Mouse (Mus musculus) cerebellum, adult 11-12 months (tissue): ENCODE measurements at regions not wholly inside any gene's neighbourhood (a gene's known extent, or its start where the extent isn't known, plus 50 kb on each side); places are given as distances from the start of the nearest gene placed in this dataset.

Source experiments
- DNase-seq: peaks from one replicate; pipeline ENCODE4 v3.0.0; 2022

DNA sequence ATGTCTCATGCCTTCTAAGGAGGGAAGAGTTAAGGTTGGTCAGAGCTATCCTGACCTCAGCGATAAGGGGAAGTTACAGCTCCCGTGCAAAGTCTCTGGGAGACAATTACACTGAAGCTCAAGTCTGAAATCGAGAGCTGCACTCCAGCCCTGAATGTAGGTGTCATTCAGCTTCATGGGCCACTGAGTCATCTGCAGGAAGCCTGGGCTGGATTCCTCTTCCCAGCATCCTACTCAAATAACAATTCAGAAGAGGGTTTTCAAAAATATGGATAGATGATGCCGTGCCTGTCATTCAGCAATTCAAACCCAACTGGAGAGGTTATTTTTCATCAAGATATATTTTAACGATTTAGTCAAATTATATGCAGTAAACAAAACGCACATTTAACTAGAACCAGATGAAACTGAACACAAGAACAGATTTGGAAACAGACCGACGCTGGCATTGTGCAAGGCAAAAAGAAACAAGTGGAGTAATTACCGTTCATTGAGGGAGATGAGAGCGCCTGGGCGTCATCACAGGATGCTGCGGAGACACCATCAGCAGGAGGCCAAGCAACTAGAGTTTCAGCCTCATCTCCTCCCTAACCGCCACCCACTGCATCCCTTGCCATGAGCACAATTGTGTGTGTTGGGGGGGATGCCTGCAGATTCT lies 57.8 kb upstream of the Cfap46 start:
- DNase-seq, result no peak

DNA sequence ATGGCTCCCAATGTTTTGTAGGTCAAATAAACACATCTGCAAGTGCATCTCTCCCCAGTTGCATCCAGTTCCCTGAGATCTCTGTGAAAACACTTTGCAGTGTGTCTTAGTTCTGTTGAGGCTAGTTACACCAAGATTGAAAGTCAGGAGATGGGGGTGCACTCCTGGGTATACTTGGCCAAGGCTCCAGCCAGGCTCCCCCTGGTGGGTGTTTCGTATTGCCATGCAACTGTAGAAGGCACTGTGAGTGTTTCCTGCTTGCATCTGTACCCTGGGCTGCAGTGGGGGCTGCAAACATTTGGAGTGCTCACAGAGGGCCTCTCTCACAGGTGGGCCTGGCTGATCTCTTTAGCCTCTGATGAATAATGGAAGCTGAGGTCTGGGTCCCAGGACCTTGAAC lies 63.2 kb upstream of the Cfap46 start:
- DNase-seq, result no peak

DNA sequence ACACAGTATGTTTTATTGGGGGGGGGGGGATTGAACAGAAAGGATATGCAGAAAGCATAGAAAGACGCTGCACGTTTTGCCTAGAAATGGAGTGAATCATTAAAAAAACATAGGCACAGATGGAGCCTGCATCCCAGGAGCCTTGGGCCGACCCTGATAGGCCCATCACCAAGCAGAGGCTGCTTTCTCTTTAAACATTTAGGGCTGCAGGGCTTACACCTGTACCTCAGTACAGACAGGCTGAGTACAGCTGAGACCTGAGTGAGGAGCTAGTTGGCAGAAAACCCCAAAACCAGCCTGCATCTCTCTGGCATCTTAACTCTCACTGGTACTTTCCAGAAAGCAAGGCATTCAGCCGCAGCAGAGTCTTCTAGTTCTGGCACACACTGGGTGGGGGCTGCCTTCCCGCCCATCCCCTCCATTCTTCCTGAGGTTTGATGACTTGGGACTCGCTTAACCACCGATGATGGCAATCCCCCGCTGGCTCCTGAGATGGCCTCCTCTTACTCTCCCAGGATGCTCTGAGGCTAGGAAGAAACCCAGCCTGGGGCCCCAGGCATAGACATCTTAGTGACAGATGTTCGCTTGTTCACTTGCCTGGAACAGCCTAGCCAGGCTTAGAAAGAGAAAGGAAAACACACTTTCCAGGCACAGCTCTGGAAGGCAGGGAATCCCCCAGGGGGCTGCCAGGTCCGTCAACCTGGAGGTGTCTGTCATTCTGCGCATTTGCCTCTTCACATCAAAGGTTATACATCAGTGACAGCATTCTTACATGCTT lies 63.9 kb upstream of the Cfap46 start:
- DNase-seq, result no peak

DNA sequence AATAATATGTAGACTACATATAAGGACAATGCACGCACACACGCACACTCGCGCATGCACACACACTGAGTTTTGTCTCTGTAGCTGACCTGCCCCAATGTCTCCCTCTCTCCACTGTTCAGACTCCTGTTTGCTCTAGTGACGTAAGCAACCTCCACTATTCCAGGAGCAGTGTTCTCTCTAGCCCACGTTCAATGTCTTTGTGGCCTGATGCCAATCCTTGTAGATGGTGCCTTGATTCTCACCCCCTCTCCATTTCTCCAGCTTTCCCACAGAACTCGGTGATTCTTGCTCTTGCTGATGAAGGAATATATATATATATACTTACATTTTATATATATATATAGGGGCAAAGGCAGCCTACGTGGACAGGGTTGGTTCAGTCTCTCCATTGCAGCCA lies 71.4 kb upstream of the Cfap46 start:
- no peak for DNase-seq

DNA sequence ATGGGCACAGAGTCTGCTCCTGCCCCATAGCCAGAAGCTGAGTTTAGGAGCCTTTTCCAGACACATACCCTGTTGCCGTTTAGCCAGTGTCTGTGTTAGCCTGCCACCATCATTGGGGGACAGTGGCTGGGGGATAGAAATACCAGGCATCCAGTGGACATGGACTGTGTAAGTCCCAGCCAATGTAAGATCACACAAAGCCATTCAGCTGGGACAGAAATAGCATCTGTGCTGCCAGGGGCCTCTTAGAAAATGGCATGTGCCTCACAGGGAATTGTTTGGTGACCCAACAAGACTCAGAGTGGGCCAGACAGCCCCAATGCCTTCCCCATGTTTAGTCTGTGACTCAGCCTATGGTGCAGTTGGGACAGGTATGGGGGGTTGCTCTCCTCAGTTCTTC lies 71.5 kb upstream of the Adgra1 start:
- DNase-seq, result no peak

DNA sequence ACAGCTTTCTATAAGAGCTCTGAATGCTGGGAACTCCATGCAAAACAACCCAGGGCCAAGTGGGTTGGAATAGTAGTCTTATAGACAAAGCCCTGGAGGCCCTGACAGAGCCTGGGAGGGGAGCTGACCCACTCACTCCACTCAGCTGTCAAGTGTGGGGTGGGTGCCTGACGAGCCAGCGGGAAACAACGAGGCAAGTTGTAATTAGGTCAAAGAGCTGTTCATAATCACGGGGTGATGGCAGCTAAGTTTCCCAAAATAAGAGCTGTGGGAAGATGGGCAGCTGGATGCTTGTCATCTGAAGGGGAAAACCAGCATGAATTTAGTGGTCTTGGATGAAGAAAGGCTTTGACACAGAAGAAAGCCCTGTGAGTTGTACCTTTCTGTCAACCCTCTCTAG lies 70.7 kb upstream of the Adgra1 start:
- no peak for DNase-seq

DNA sequence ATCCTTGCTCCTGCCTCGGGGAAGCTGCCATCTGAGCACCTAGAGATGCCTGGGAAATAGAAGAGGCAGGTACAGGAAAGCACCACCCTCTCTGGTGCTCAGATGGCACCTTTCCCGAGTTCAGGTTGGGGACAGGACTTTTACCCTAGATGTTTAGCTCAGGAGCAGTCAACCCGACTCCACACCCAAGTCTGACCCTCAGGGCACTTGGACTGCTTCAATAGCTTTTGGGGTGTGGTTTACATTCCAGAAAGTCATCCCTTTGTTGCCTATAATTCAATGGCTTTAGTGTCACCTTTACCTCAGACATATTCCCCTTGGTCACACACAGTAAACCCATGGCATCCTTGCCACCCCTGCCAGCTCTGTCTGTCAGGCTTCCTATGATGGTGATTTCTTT lies 67.7 kb upstream of the Adgra1 start:
- DNase-seq, result no peak

DNA sequence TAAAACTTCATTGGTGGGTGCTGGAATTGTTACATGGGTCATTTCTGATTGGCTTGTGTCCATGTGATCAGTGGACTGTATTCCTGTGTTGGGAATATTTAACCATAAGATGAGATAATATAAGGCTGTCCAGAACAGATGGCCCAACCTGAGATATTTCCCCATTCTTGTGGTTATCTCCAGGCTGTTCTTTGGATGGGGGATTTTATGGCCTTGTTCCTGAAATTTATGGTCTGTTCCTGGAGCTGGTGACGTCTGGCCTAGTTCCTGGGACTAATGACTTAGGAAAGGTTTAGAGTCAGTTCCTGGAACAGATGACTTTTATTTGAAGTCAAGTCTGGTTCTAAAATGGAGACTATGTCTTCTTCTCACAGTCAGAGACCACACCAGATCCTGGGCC lies 64.8 kb upstream of the Adgra1 start:
- DNase-seq, result no peak

DNA sequence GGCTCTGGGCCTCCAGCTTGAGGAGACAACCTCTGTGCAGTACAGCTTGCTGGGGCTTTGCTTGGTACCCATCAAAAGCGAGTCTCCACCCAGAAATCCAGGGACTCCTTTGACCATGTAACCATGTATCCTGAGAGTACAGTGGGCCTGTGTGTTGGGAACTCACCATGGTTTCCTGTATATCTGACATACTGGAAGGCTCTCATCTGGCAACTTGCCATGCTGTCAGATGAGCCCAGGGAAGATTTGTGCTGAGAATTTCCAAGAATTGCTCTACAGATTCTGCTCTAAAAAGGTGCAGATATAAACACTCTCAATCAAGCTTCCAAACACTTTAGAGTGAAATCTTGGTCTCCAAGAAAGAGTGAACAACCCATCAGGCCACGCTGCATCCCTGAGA lies 56.7 kb upstream of the Adgra1 start:
- DNase-seq, result no peak

DNA sequence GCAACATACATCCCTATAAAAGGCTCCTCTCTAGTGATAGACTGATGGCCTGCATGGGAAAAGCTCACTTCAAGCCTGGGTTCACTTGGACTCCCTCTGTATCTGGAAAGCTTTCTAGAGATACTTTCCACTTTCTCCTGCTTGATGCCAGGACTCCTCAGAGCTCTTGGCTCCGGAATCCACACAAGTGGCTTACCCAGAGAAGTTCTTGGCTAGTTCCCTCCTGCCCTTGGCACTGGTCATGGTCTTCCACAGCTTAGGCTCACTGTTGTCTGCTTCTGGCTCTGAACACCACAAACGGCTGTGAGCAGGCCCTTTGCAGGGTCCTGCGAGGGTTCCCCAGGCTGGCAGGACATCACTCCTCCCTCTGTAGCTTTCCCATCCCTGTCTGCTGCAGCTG lies 54.1 kb upstream of the Adgra1 start:
- DNase-seq, result peak; percentile 8

DNA sequence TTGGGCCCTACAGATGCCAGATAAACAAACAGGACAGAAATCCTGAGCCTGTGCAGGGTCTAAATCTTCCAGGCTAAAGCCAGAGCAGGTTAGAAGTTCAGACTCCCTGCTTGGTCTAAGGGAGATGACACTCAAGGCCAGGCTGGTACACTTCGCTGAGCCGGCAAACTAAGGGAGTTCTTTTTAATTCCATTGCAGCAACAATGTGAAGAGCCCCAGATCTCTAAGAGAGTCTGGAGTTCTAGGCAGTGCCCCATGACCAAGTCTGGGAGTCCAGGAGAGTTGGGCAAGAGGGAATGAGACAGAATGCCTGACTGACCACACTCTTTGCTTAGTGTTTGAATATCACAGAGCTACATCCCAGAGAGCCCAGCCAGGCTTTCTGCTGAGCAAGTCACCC lies 52.5 kb upstream of the Adgra1 start:
- DNase-seq, result no peak
